Mouse (Mus musculus) left cerebral cortex, postnatal 36 days (tissue): Measurements from ENCODE around the gene Alg14. TPM values are rescaled to one million over a fixed set of nuclear protein-coding genes. Genes with fewer than 3 reads are reported as not detected.

ENCODE experiments used
- DNase-seq, 2 experiments: peaks; one replicate each; pipeline ENCODE4 v3.0.0; 2021 to 2022; ENCODE audit warnings: low spot score in 2 of 2, mixed read lengths in 1 of 2
- intact Hi-C: fragments of 180-260 bp; cut with DNase I; formaldehyde crosslinking; loops from one replicate; pipeline ENCODE4 v1.15.1; 2025
- total RNA-seq, 2 experiments: library from RNA; stranded (reverse); gene quantifications; 2 replicates each; pipeline ENCODE4 v1.2.3; 2021

The Alg14 gene
- total RNA-seq, 2 experiments from 2014 or later: 12.8 to 13.8 TPM

- intact Hi-C loops: no loop called here
- DNase-seq: no peak
These were observed 98.4 kb downstream of the Alg14 start for GRCm38 (mm10) chr3:121389860-121390530.

GRCm38 (mm10) chr3:121390724-121391123 is 99.2 kb downstream of the Alg14 start:
- intact Hi-C loops: no loop called here
- DNase-seq: no peak

- intact Hi-C loops: no loop called here
These were observed 104.2 kb downstream of the Alg14 start for GRCm38 (mm10) chr3:121395588-121396295.

GRCm38 (mm10) chr3:121396561-121396960 is 105.0 kb downstream of the Alg14 start:
- DNase-seq: no peak
- intact Hi-C loops: no loop called here

More at GRCm38 (mm10) chr3:121395588-121396295, 104.2 kb downstream of the Alg14 start:
- DNase-seq: no peak

GRCm38 (mm10) chr3:121397007-121397406 is 105.4 kb downstream of the Alg14 start:
- no peak for DNase-seq
- intact Hi-C loops: no loop called here

GRCm38 (mm10) chr3:121401384-121401783 is 109.8 kb downstream of the Alg14 start:
- intact Hi-C loops: no loop called here
- DNase-seq: no peak

- DNase-seq: no peak
- intact Hi-C loops: no loop called here
These were observed 110.5 kb downstream of the Alg14 start for GRCm38 (mm10) chr3:121402096-121402495.

- intact Hi-C loops: no loop called here
- no peak for DNase-seq
These were observed 111.9 kb downstream of the Alg14 start for GRCm38 (mm10) chr3:121403449-121403848.

GRCm38 (mm10) chr3:121405101-121405500 is 113.5 kb downstream of the Alg14 start:
- intact Hi-C loops: no loop called here
- no peak for DNase-seq

GRCm38 (mm10) chr3:121407417-121407816 is 115.8 kb downstream of the Alg14 start:
- DNase-seq: no peak
- intact Hi-C loops: no loop called here

- intact Hi-C loops: no loop called here
- no peak for DNase-seq
These were observed 116.8 kb downstream of the Alg14 start for GRCm38 (mm10) chr3:121408386-121408785.

- DNase-seq: no peak
- intact Hi-C loops: no loop called here
These were observed 119.9 kb downstream of the Alg14 start for GRCm38 (mm10) chr3:121411450-121411849.

Other genes with a start within 250 kb of the Alg14 start
- 10 to 100 TPM; 11.7 to 14.9 TPM for gene Rwdd3, start 120.1 kb upstream of the Alg14 start, total RNA-seq
- gene Tmem56, start 8.7 kb upstream of the Alg14 start, total RNA-seq: 10 to 100 TPM; 46.0 to 47.0 TPM
- 10 to 100 TPM; 63.0 to 67.5 TPM for gene Cnn3, start 134.7 kb downstream of the Alg14 start, total RNA-seq
- gene Slc44a3, start 240.6 kb downstream of the Alg14 start, total RNA-seq: not detected